In the genomic region with DNA sequence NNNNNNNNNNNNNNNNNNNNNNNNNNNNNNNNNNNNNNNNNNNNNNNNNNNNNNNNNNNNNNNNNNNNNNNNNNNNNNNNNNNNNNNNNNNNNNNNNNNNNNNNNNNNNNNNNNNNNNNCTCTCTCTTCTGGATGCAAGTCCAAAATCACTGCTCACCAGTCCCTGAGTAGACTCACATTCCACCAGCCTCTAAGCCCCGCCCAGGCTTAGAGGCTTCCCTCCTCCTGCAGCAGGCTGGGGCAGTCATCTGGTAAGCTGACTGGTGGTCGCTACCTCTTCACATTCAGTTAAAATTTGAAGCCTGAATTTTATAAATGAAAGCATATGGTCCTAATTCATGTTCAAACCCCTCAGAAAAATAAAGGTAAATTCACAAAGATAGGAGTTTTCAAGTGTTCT, we compare ENCODE assay signal across 29 mouse cellular contexts. TPM values are rescaled to one million over a fixed set of nuclear protein-coding genes. Genes with fewer than 3 reads are reported as not detected.
DNase-seq lines count a peak whose midpoint lies in the region; ATAC-seq and TF ChIP-seq lines count a peak whose summit lies in the region.
"Had no signal": no experiment of that assay in that cellular context is flagged by ENCODE, and none has a peak within 500 bp of the region (broad histone marks: within the 10 kb centered on the region; RNA-seq: fewer than 3 reads in every experiment).

No protein-coding gene starts in this region.

- H3K4me3 ChIP-seq in kidney, postnatal 0 days (replicated peaks; ENCODE audit: low read depth, low read length), result no peak overlapping the region
- H3K4me3 ChIP-seq: forebrain, embryonic 10.5 days; forebrain, embryonic 15.5 days; heart, adult 2 months; heart, embryonic 13.5 days; hindbrain, embryonic 12.5 days; limb, embryonic 12.5 days; midbrain, embryonic 13.5 days; stomach, embryonic 15.5 days had no signal

- no peak overlapping the region for H3K4me2 ChIP-seq in kidney, postnatal 0 days (ENCODE audit: low read length)
- H3K4me2 ChIP-seq: forebrain, embryonic 15.5 days; heart, embryonic 13.5 days; hindbrain, embryonic 12.5 days; limb, embryonic 12.5 days; liver, embryonic 11.5 days; midbrain, embryonic 13.5 days; stomach, embryonic 15.5 days had no signal

- TF ChIP-seq CTCF in kidney, postnatal 0 days (IDR thresholded peaks at IDR 0.05; ENCODE audit: low read depth), result no peak

- H3K27ac ChIP-seq in kidney, postnatal 0 days, result no peak overlapping the region
- H3K27ac ChIP-seq: forebrain, embryonic 10.5 days; forebrain, embryonic 15.5 days; heart, adult 2 months; heart, embryonic 13.5 days; hindbrain, embryonic 12.5 days; hindbrain, postnatal 0 days; limb, embryonic 12.5 days; midbrain, embryonic 13.5 days; stomach, embryonic 15.5 days had no signal

- no peaks in the 10 kb centered on the region for H3K4me1 ChIP-seq in kidney, postnatal 0 days (replicated peaks; ENCODE audit: insufficient read depth, low read length)
- H3K4me1 ChIP-seq: forebrain, embryonic 15.5 days; midbrain, embryonic 13.5 days had no signal

- DNase-seq in kidney, postnatal 0 days (ENCODE audit: low spot score), result peak; percentile 50
- DNase-seq in kidney, postnatal 36 days, result no peak
- peak; percentile 50 for DNase-seq in 3T3-L1 (ENCODE audit: low read depth, low spot score)
- peak; percentile 23 for DNase-seq in A20 (ENCODE audit: low read depth, low spot score)
- peak; percentile 32 for DNase-seq in embryo, embryonic 10.5 days (ENCODE audit: low spot score)
- DNase-seq in right cerebral cortex, postnatal 25 days, result no peak
- DNase-seq in thymus, postnatal 36 days, result no peak
- DNase-seq in layer of hippocampus, postnatal 10 days (ENCODE audit: low spot score in 2 of 2), result no peak
- DNase-seq: adrenal gland, adult 2 months; cerebellum, adult 8-10 months; cerebellum, postnatal 25 days; heart, adult 2 months; kidney, adult 8-10 months; kidney, postnatal 10 days; layer of hippocampus, adult 9-11 months; lung, postnatal 36 days had no signal

- H3K36me3 ChIP-seq in kidney, postnatal 0 days (ENCODE audit: insufficient read depth, low read length), result no peaks in the 10 kb centered on the region
- H3K36me3 ChIP-seq: forebrain, embryonic 10.5 days; forebrain, embryonic 15.5 days; G1E; heart, embryonic 13.5 days; hindbrain, embryonic 12.5 days; limb, embryonic 12.5 days; midbrain, embryonic 13.5 days; stomach, embryonic 15.5 days had no signal

- H3K9me3 ChIP-seq in kidney, postnatal 0 days (replicated peaks; ENCODE audit: low read length), result no peaks in the 10 kb centered on the region
- H3K9me3 ChIP-seq: forebrain, embryonic 10.5 days; forebrain, embryonic 15.5 days; G1E; heart, embryonic 13.5 days; hindbrain, embryonic 12.5 days; limb, embryonic 12.5 days; midbrain, embryonic 13.5 days; stomach, embryonic 15.5 days had no signal

- H3K9ac ChIP-seq in kidney, postnatal 0 days (ENCODE audit: low read depth, low read length), result no peak overlapping the region
- H3K9ac ChIP-seq: forebrain, embryonic 15.5 days; heart, embryonic 13.5 days; hindbrain, embryonic 12.5 days; limb, embryonic 12.5 days; midbrain, embryonic 13.5 days; stomach, embryonic 15.5 days had no signal

- no peak for ATAC-seq in kidney, postnatal 0 days (replicated peaks; ENCODE audit: low FRiP score, low read depth)
- ATAC-seq: activated CD4-positive, CD25-positive, alpha-beta regulatory T cell, adult 4 months; forebrain, embryonic 15.5 days; hindbrain, postnatal 0 days; intestine, embryonic 16.5 days; midbrain, embryonic 13.5 days had no signal

- no peaks in the 10 kb centered on the region for H3K27me3 ChIP-seq in kidney, postnatal 0 days (ENCODE audit: insufficient read depth, low read length)
- H3K27me3 ChIP-seq: forebrain, embryonic 15.5 days; heart, embryonic 13.5 days; hindbrain, embryonic 12.5 days; limb, embryonic 12.5 days; midbrain, embryonic 13.5 days; stomach, embryonic 15.5 days had no signal

- 41% methylated on average over 2 of the region's 2 CpGs for WGBS in kidney, postnatal 0 days

RNA-seq across cellular contexts. Expression of a gene that starts 8.4 kb away (rescaled TPM):
- 1.6 and 1.8 TPM in 2 replicates for polyA plus RNA-seq in kidney, postnatal 0 days (2015; fragmentation: Nextera tagmentation; extraction: Ambion mirVana)
- total RNA-seq in layer of hippocampus, postnatal 10 days (2021), result under 1 TPM; 0.60 to 0.87 TPM
- total RNA-seq: hindbrain, postnatal 0 days; left cerebral cortex, adult 18-20 months had no signal

Comparison
In these comparisons a context has a peak if more than half of its experiments do, and no peak if none do; other contexts are left out.
1. DNase-seq: peak in kidney, postnatal 0 days (single experiment), 3T3-L1 (single experiment), A20 (single experiment) and embryo, embryonic 10.5 days (single experiment); none in kidney, postnatal 36 days (0 of 2), right cerebral cortex, postnatal 25 days (single experiment), thymus, postnatal 36 days (0 of 2) and layer of hippocampus, postnatal 10 days (0 of 2).